Mouse (Mus musculus) limb, embryonic 11.5 days (tissue): ENCODE measurements around the gene Mef2c. TPM values are rescaled to one million over a fixed set of nuclear protein-coding genes. Genes with fewer than 3 reads are reported as not detected.

Experiments
- ATAC-seq: fragments of 200-750 bp; cut with Nextera tagmentation; 2 replicates; pipeline ENCODE4 v1.8.0; 2017; ENCODE audit warnings: low read depth; ENCODE audit not compliant: insufficient number of reproducible peaks, low FRiP score, low TSS enrichment
- DNase-seq: peaks from one replicate; pipeline ENCODE4 v3.0.0-alpha.2; 2015; ENCODE audit warnings: low spot score
- H3K27ac ChIP-seq: fragments of 300-500 bp; sonication (generic); replicated peaks from 2 replicates; pipeline ENCODE4 v1.5.1; 2014; ENCODE audit warnings: low read depth, mild to moderate bottlenecking, low read length
- H3K27me3 ChIP-seq: fragments of 300-500 bp; sonication (generic); 2 replicates; pipeline ENCODE4 v1.6.1; 2014; ENCODE audit warnings: mild to moderate bottlenecking, low read length, mixed read lengths; ENCODE audit not compliant: control insufficient read depth, insufficient read depth
- H3K36me3 ChIP-seq: fragments of 300-500 bp; sonication (generic); 2 replicates; pipeline ENCODE4 v1.6.1; 2014; ENCODE audit warnings: mild to moderate bottlenecking, low read length, moderate library complexity, mixed read lengths; ENCODE audit not compliant: control insufficient read depth, insufficient read depth
- H3K4me1 ChIP-seq: fragments of 300-500 bp; sonication (generic); 2 replicates; pipeline ENCODE4 v1.6.1; 2014; ENCODE audit warnings: low read length, mixed read lengths; ENCODE audit not compliant: control insufficient read depth, insufficient read depth
- H3K4me2 ChIP-seq: fragments of 300-500 bp; sonication (generic); 2 replicates; pipeline ENCODE4 v1.6.1; 2014; ENCODE audit warnings: low read depth, mild to moderate bottlenecking, moderate library complexity; ENCODE audit not compliant: severe bottlenecking
- H3K4me3 ChIP-seq: fragments of 300-500 bp; sonication (generic); 2 replicates; pipeline ENCODE4 v1.5.1; 2014; ENCODE audit warnings: low read depth, low read length
- H3K9ac ChIP-seq: fragments of 300-500 bp; sonication (generic); 2 replicates; pipeline ENCODE4 v1.6.1; 2014; ENCODE audit warnings: mild to moderate bottlenecking, low read length
- H3K9me3 ChIP-seq: fragments of 300-500 bp; sonication (generic); 2 replicates; pipeline ENCODE4 v1.6.1; 2016; ENCODE audit warnings: low read length; ENCODE audit not compliant: control insufficient read depth
- WGBS: fragments of 180-500 bp; shearing (Covaris S2); extraction: QIAGEN DNeasy Blood & Tissue Kit; methylation state at CpG from one replicate; pipeline ENCODE4 v1.1.7; 2014; 5-methylcytosine and 5-hydroxymethylcytosine counted together
- polyA plus RNA-seq: library from polyadenylated mRNA; unstranded; fragments of >200 nt; fragmentation: Nextera tagmentation; extraction: Ambion mirVana; gene quantifications from 2 replicates; pipeline ENCODE4 v1.2.1, GENCODE M21; 2014

Mef2c gene
- polyA plus RNA-seq, 1 experiment from 2014 or later, result 27.8 TPM

DNA sequence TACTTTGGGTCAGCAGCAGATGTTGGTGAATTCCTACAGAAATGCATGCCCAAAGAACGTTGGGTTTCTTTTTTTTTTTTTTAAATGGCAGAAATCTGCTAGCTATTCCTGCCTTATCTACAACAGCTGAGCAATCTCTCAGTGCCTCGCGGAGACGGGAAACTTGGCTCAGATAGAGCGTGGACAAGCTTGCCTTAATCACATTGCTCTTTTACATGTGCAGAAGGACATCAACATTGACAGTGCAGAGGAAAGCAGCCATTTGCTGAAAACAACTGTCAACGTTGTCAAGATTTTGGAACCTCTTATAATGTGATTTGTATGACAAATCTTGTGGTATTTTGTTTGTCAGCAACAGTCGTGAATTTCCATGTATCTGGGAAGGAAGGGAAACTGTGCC lies 22.5 kb upstream of the Mef2c start:
- no peak for ATAC-seq
- H3K4me3 ChIP-seq, result no peak overlapping the region
- no peaks in the 10 kb centered on the region for H3K9me3 ChIP-seq
- no peak overlapping the region for H3K27ac ChIP-seq
- no peaks in the 10 kb centered on the region for H3K4me1 ChIP-seq
- no peaks in the 10 kb centered on the region for H3K36me3 ChIP-seq
- WGBS, result 88% methylated on average over 7 of the region's 7 CpGs
- H3K4me2 ChIP-seq, result no peak overlapping the region
- DNase-seq, result no peak
- no peaks in the 10 kb centered on the region for H3K27me3 ChIP-seq
- no peak overlapping the region for H3K9ac ChIP-seq

GRCm38 (mm10) chr13:83482087-83482486 lies 21.7 kb upstream of the Mef2c start:
- 81% methylated on average over 5 of the region's 5 CpGs for WGBS
- H3K27me3 ChIP-seq, result no peaks in the 10 kb centered on the region
- DNase-seq, result no peak
- no peak overlapping the region for H3K4me2 ChIP-seq
- no peak overlapping the region for H3K9ac ChIP-seq
- ATAC-seq, result no peak
- H3K9me3 ChIP-seq, result no peaks in the 10 kb centered on the region
- no peaks in the 10 kb centered on the region for H3K4me1 ChIP-seq
- no peak overlapping the region for H3K4me3 ChIP-seq
- H3K36me3 ChIP-seq, result no peaks in the 10 kb centered on the region
- no peak overlapping the region for H3K27ac ChIP-seq

DNA sequence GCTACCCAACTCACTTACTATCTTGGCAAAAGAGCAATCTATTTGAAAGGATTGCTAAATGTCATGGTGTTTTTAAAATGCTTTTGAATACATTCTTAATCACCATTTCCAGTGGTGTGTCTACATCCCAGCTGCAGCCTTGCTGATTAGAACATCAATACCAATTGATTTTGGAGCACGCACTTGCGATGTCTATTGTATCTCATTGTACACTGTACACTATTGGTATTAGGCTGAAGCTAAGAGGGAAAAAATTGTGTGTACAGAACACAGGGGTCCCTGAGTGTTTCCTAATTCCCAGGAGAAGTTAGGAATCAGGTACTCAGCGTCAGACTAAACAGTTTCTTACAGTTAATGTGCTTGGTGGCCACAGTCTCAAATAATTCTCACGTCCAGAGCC lies 19.6 kb upstream of the Mef2c start:
- WGBS, result 90% methylated on average over 4 of the region's 4 CpGs
- Histone ChIP-seq H3K4me2 (no peak overlapping the region), H3K36me3 (no peaks in the 10 kb centered on the region), H3K27me3 (no peaks in the 10 kb centered on the region), H3K9ac (no peak overlapping the region), H3K4me1 (no peaks in the 10 kb centered on the region), H3K4me3 (no peak overlapping the region), H3K27ac (no peak overlapping the region), H3K9me3 (no peaks in the 10 kb centered on the region)
- DNase-seq (no peak), ATAC-seq (no peak)

GRCm38 (mm10) chr13:83484721-83485369 lies 19.0 kb upstream of the Mef2c start:
- H3K36me3 ChIP-seq, result no peaks in the 10 kb centered on the region
- DNase-seq (no peak), ATAC-seq (no peak)
- no peak overlapping the region for H3K4me3 ChIP-seq
- 81% methylated on average over 7 of the region's 7 CpGs for WGBS
- no peaks in the 10 kb centered on the region for H3K9me3 ChIP-seq
- H3K27ac ChIP-seq, result no peak overlapping the region
- no peak overlapping the region for H3K9ac ChIP-seq
- H3K27me3 ChIP-seq, result no peaks in the 10 kb centered on the region
- no peak overlapping the region for H3K4me2 ChIP-seq
- no peaks in the 10 kb centered on the region for H3K4me1 ChIP-seq

DNA sequence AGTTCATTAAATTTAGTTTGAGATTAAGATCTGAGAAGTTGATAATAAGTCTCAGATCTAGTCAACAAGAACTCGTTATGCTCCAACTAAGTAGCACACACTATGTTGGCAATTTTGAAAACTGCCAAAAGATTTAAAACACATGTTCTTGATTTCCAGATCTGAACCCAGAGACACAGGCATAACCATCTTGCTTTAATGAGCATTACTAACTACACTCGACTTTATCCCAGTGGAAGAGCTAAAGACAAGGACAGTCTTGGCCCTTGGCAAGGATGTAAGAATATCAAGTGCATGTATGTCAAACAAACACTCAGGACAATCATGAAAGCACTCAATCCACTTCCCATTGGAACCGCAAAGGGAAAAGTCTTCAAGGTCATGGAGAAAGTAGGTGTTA lies 11.8 kb upstream of the Mef2c start:
- ATAC-seq (no peak), DNase-seq (no peak)
- WGBS, result 35% methylated on average over 3 of the region's 3 CpGs

GRCm38 (mm10) chr13:83497708-83498107 lies 6.1 kb upstream of the Mef2c start:
- no peak for DNase-seq
- H3K4me3 ChIP-seq, result no peak overlapping the region
- H3K9me3 ChIP-seq, result no peaks in the 10 kb centered on the region
- H3K27me3 ChIP-seq, result no peaks in the 10 kb centered on the region
- no peak for ATAC-seq
- no peak overlapping the region for H3K4me2 ChIP-seq
- 93% methylated on average over 3 of the region's 3 CpGs for WGBS
- H3K27ac ChIP-seq, result no peak overlapping the region
- H3K9ac ChIP-seq, result no peak overlapping the region
- no peaks in the 10 kb centered on the region for H3K4me1 ChIP-seq
- H3K36me3 ChIP-seq, result no peaks in the 10 kb centered on the region

More for the DNA sequence above, 11.8 kb upstream of the Mef2c start:
- no peaks in the 10 kb centered on the region for H3K27me3 ChIP-seq
- H3K9me3 ChIP-seq, result no peaks in the 10 kb centered on the region
- H3K27ac ChIP-seq, result no peak overlapping the region
- no peaks in the 10 kb centered on the region for H3K36me3 ChIP-seq
- H3K4me3 ChIP-seq, result no peak overlapping the region
- no peaks in the 10 kb centered on the region for H3K4me1 ChIP-seq
- no peak overlapping the region for H3K9ac ChIP-seq
- H3K4me2 ChIP-seq, result no peak overlapping the region

DNA sequence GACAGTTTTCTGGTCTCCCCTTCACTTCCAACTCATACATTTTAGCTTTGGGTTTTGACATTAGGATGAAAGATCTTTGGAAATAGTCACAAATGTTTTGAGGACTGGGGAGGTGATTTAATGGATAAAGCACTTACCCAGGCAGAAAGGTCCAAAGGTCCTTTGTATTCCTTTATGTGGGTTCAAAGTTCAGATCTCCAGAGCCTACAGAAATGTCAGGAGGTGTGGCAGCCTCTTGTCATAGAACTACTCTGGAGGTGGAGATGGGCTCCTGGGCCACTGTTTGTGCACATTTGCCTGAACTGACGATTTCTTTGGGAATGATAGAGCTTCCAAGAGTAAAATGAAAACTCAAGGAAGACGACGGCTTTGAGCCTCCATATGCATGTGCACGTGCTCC lies 4.3 kb upstream of the Mef2c start:
- ATAC-seq, result no peak
- no peak overlapping the region for H3K4me3 ChIP-seq
- H3K9ac ChIP-seq, result no peak overlapping the region
- H3K27me3 ChIP-seq, result no peaks in the 10 kb centered on the region
- no peaks in the 10 kb centered on the region for H3K4me1 ChIP-seq
- no peak overlapping the region for H3K27ac ChIP-seq
- no peaks in the 10 kb centered on the region for H3K36me3 ChIP-seq
- DNase-seq, result no peak
- H3K4me2 ChIP-seq, result no peak overlapping the region
- WGBS, result 79% methylated on average over 4 of the region's 4 CpGs
- no peaks in the 10 kb centered on the region for H3K9me3 ChIP-seq

DNA sequence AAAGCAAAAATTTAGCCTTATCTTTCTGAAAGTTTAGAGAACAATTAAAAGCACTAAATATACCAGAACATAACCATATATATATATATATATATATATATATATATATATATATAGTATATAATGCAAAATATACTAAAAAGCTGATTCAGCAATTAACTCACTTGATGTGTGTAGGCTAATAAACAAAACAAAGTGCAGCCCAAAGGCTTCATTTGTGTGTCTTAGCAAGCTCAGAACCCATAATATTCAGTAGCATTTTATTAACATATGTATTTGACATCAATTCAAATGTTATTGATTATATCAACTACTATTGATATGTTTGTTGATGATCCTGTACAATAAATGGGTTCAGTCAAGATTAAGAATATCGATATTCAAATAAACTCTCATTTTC lies 3.9 kb downstream of the Mef2c start:
- H3K4me2 ChIP-seq, result no peak overlapping the region
- no peak overlapping the region for H3K9ac ChIP-seq
- H3K27me3 ChIP-seq, result no peaks in the 10 kb centered on the region
- no peak overlapping the region for H3K4me3 ChIP-seq
- WGBS, result 89% methylated on average over 1 of the region's 1 CpGs
- no peaks in the 10 kb centered on the region for H3K36me3 ChIP-seq
- no peak overlapping the region for H3K27ac ChIP-seq
- ATAC-seq, result no peak
- H3K4me1 ChIP-seq, result no peaks in the 10 kb centered on the region
- no peak for DNase-seq
- H3K9me3 ChIP-seq, result no peaks in the 10 kb centered on the region

- Histone ChIP-seq H3K27ac (no peak overlapping the region), H3K9me3 (no peaks in the 10 kb centered on the region), H3K4me3 (no peak overlapping the region), H3K36me3 (no peaks in the 10 kb centered on the region), H3K9ac (no peak overlapping the region), H3K27me3 (no peaks in the 10 kb centered on the region), H3K4me2 (no peak overlapping the region), H3K4me1 (no peaks in the 10 kb centered on the region)
- 41% methylated on average over 4 of the region's 4 CpGs for WGBS
- no peak for ATAC-seq
- DNase-seq, result no peak
These were observed 11.2 kb downstream of the Mef2c start for GRCm38 (mm10) chr13:83515013-83515547.
